Mouse (Mus musculus) heart, embryonic 13.5 days (tissue): Measurements from ENCODE around the gene Pdgfa. TPM values are rescaled to one million over a fixed set of nuclear protein-coding genes. Genes with fewer than 3 reads are reported as not detected.

Experiments
- ATAC-seq: fragments of 200-750 bp; cut with Nextera tagmentation; 2 replicates; pipeline ENCODE4 v1.8.0; 2017; ENCODE audit warnings: moderate TSS enrichment; ENCODE audit not compliant: insufficient number of reproducible peaks, low FRiP score, low TSS enrichment; ENCODE audit errors: extremely low read depth
- H3K27ac ChIP-seq: fragments of 300-500 bp; sonication (generic); replicated peaks from 2 replicates; pipeline ENCODE4 v1.5.1; 2015; ENCODE audit warnings: moderate library complexity, mild to moderate bottlenecking, inconsistent platforms
- H3K27me3 ChIP-seq: fragments of 300-500 bp; sonication (generic); replicated peaks from 2 replicates; pipeline ENCODE4 v1.6.1; 2015; ENCODE audit warnings: mild to moderate bottlenecking, inconsistent platforms
- H3K36me3 ChIP-seq: fragments of 300-500 bp; sonication (generic); 2 replicates; pipeline ENCODE4 v1.6.1; 2015; ENCODE audit warnings: mild to moderate bottlenecking, inconsistent platforms
- H3K4me1 ChIP-seq: fragments of 300-500 bp; sonication (generic); 2 replicates; pipeline ENCODE4 v1.6.1; 2015; ENCODE audit warnings: inconsistent platforms
- H3K4me2 ChIP-seq: fragments of 300-500 bp; sonication (generic); 2 replicates; pipeline ENCODE4 v1.6.1; 2015; ENCODE audit warnings: inconsistent platforms, mild to moderate bottlenecking, moderate library complexity
- H3K4me3 ChIP-seq: fragments of 300-500 bp; sonication (generic); 2 replicates; pipeline ENCODE4 v1.5.1; 2015; ENCODE audit warnings: moderate library complexity, mild to moderate bottlenecking, inconsistent platforms
- H3K9ac ChIP-seq: fragments of 300-500 bp; sonication (generic); 2 replicates; pipeline ENCODE4 v1.6.1; 2015; ENCODE audit warnings: inconsistent platforms, mild to moderate bottlenecking, moderate library complexity
- H3K9me3 ChIP-seq: fragments of 300-500 bp; sonication (generic); 2 replicates; pipeline ENCODE4 v1.6.1; 2016; ENCODE audit warnings: inconsistent platforms
- WGBS: fragments of 180-500 bp; shearing (Covaris S2); methylation state at CpG from one replicate; pipeline ENCODE4 v1.1.7; 2015; ENCODE audit warnings: mixed read lengths; 5-methylcytosine and 5-hydroxymethylcytosine counted together
- polyA plus RNA-seq: library from polyadenylated mRNA; unstranded; fragments of >200 nt; fragmentation: Nextera tagmentation; extraction: Ambion mirVana; gene quantifications from 2 replicates; pipeline ENCODE4 v1.2.1, GENCODE M21; 2015

Gene Pdgfa
- polyA plus RNA-seq, 1 experiment from 2014 or later, result 39.8 TPM

GRCm38 (mm10) chr5:138994108-138994785, 2.9 kb downstream of the Pdgfa start:
- H3K27ac ChIP-seq, result peak overlapping the region; percentile 99
- peak overlapping the region; percentile 83 for H3K4me3 ChIP-seq
- peaks cover 4% of the 10 kb centered on the region; the same call in 1 of the 2 replicates for H3K36me3 ChIP-seq
- H3K9ac ChIP-seq, result peak overlapping the region; percentile 96
- peak overlapping the region; percentile 90 for H3K4me2 ChIP-seq
- no peak for ATAC-seq
- H3K4me1 ChIP-seq, result peaks cover 82% of the 10 kb centered on the region
- no peaks in the 10 kb centered on the region for H3K9me3 ChIP-seq
- peaks cover 65% of the 10 kb centered on the region for H3K27me3 ChIP-seq
- WGBS, result under 1% methylated on average over 48 of the region's 48 CpGs

- Histone ChIP-seq H3K9ac (peak overlapping the region; percentile 96), H3K27ac (peak overlapping the region; percentile 99), H3K4me3 (peak overlapping the region; percentile 83), H3K4me1 (peaks cover 82% of the 10 kb centered on the region), H3K4me2 (peak overlapping the region; percentile 90), H3K27me3 (peaks cover 58% of the 10 kb centered on the region), H3K36me3 (peaks cover 4% of the 10 kb centered on the region; the same call in 1 of the 2 replicates), H3K9me3 (no peaks in the 10 kb centered on the region)
- ATAC-seq, result no peak
- under 1% methylated on average over 40 of the region's 40 CpGs for WGBS
These were observed 3.6 kb downstream of the Pdgfa start for GRCm38 (mm10) chr5:138993371-138994107.

DNA sequence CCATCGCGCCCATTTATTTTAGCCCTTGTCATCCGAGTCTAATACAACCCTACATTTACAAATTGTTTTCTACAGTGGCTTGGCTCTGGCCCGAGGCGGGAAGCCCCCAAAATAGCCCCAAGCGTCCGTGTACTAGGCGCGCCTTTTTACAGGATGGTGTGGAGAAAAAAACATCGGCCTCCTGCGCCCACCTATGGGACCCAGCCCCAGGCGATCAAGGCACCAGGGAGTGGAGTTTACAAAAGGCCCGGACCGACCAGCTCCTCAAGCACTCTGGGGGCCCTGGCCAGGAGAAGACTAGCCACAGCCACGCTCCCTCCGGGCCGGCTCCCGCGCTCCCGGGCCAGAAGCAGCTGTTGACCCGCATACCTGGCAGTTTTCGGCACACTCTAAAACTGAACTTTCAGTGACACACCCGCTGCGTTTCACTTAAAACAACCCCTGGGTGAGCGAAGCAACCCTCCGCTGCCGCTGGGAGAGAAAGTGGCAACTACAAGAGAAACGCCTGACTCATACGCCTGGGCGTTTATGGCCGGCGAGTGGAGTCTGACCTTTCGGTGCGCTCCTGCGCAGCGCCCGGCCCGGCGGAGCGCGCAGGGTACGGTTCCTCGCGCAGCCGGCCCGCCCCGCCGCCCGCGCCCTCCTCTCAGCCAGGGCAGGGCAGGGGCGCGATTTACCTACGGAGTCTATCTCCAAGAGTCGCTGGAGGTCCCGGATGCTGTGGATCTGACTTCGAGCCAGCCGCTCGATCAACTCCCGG, 4.4 kb downstream of the Pdgfa start:
- H3K27ac ChIP-seq, result peak overlapping the region; percentile 99; the same call in 1 of the 2 replicates
- ATAC-seq, result no peak
- peaks cover 83% of the 10 kb centered on the region for H3K4me1 ChIP-seq
- H3K4me3 ChIP-seq, result peak overlapping the region; percentile 83
- H3K9ac ChIP-seq, result peak overlapping the region; percentile 96
- peaks cover 50% of the 10 kb centered on the region for H3K27me3 ChIP-seq
- WGBS, result 4% methylated on average over 59 of the region's 59 CpGs
- H3K4me2 ChIP-seq, result peak overlapping the region; percentile 90
- H3K9me3 ChIP-seq, result no peaks in the 10 kb centered on the region
- H3K36me3 ChIP-seq, result peaks cover 9% of the 10 kb centered on the region

- Histone ChIP-seq H3K4me2 (0 out of 2 replicates have a peak overlapping the region, but pooled peaks have one; percentile 90), H3K27me3 (peaks cover 42% of the 10 kb centered on the region), H3K4me3 (no peak overlapping the region; the same call in 1 of the 2 replicates), H3K36me3 (peaks cover 19% of the 10 kb centered on the region), H3K27ac (no peak overlapping the region), H3K9ac (no peak overlapping the region), H3K4me1 (peaks cover 76% of the 10 kb centered on the region), H3K9me3 (no peaks in the 10 kb centered on the region)
- 50% methylated on average over 4 of the region's 4 CpGs for WGBS
- no peak for ATAC-seq
These were observed 5.4 kb downstream of the Pdgfa start for GRCm38 (mm10) chr5:138991734-138992133.

DNA sequence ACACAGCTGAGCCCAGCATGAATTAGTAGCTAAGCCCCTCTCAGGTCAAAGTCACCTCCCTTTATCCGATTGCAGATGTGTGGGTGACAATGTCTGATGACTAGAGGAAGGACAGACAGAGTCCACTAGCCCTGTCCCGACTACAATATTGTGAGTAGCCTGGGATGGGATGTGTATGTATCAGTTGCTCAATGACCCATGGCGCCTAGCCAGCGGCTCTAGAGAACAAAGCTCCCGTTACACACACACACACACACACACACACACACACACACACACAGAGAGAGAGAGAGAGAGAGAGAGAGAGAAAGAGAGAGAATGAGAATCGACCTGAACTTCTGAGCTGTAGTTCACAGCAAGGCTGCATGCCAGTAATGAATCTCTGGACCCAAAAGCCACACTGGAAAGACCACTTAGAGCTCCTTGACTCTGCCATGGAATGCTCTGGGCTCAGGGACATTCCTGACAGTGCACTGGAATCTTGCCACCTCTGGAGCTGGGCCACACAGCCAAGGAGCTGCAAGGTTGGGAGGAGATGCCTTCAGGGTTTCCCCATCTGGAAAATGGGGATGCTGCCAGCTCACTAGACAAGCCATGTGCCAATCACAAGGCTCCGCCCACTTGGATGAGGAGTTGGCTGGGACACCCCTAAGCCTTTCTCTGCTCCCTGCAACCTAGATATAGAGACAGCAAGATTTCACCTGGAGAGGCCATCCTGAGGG, 6.3 kb downstream of the Pdgfa start:
- Histone ChIP-seq H3K36me3 (peaks cover 28% of the 10 kb centered on the region), H3K9me3 (no peaks in the 10 kb centered on the region), H3K27me3 (peaks cover 33% of the 10 kb centered on the region), H3K4me1 (peaks cover 68% of the 10 kb centered on the region), H3K4me2 (no peak overlapping the region; the same call in 1 of the 2 replicates), H3K4me3 (no peak overlapping the region), H3K27ac (no peak overlapping the region), H3K9ac (no peak overlapping the region)
- no peak for ATAC-seq
- WGBS, result 59% methylated on average over 7 of the region's 7 CpGs

- H3K4me2 ChIP-seq, result no peak overlapping the region
- H3K4me1 ChIP-seq, result peaks cover 68% of the 10 kb centered on the region
- peak overlapping the region; percentile 77; the same call in 1 of the 2 replicates for H3K27ac ChIP-seq
- ATAC-seq, result no peak
- peaks cover 30% of the 10 kb centered on the region for H3K27me3 ChIP-seq
- peaks cover 41% of the 10 kb centered on the region for H3K36me3 ChIP-seq
- 78% methylated on average over 6 of the region's 6 CpGs for WGBS
- peak overlapping the region; percentile 50 for H3K9ac ChIP-seq
- no peak overlapping the region for H3K4me3 ChIP-seq
- H3K9me3 ChIP-seq, result no peaks in the 10 kb centered on the region
These were observed 7.6 kb downstream of the Pdgfa start for GRCm38 (mm10) chr5:138989567-138989966.

DNA sequence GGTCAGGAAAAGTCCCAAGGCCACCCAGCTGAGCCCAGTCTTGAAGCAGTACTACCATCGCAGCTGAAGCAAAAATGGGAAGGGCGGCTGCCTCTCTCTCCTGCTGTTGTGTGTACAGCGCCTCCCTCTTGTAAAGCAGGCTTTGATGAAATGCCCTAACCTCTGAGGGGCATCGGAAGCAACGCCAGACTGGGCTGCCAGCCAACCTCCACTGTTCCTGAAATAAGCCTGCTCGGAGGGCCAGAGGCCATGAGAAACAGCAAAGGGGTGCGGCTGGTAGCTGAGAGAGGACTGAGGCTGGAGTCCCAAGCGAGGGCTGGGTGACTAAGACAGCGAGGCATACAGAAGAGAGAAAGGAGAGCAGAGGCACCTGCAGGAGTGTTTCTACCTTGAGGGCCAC, 8.4 kb downstream of the Pdgfa start:
- H3K4me2 ChIP-seq, result peak overlapping the region; percentile 34
- 16% methylated on average over 9 of the region's 9 CpGs for WGBS
- peak; percentile 55; the same call in 1 of the 2 replicates for ATAC-seq
- peaks cover 62% of the 10 kb centered on the region for H3K4me1 ChIP-seq
- H3K27me3 ChIP-seq, result peaks cover 30% of the 10 kb centered on the region
- H3K9me3 ChIP-seq, result no peaks in the 10 kb centered on the region
- no peak overlapping the region for H3K4me3 ChIP-seq
- H3K36me3 ChIP-seq, result peaks cover 49% of the 10 kb centered on the region
- H3K27ac ChIP-seq, result peak overlapping the region; percentile 77
- peak overlapping the region; percentile 50 for H3K9ac ChIP-seq

DNA sequence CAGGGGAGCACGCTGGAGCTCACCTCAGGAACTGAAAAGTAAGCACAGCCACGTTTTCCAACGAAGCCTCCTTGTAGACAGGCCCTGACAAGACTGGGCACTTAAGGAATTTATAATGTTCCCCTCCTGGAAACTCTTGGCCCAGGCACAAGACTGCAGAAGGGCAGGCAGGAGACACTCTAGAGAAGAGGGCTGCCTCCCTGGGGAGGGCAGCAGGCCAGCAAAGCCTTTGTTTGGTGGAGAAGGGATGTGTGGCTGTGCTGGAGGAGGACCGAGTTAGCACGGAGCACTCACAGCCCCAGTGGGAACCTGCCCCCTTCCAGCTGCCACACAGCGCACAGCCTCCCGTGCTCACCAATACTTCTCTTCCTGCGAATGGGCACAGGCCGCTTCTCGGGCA, 9.2 kb downstream of the Pdgfa start:
- Histone ChIP-seq H3K4me3 (no peak overlapping the region), H3K4me1 (peaks cover 56% of the 10 kb centered on the region), H3K27me3 (peaks cover 22% of the 10 kb centered on the region), H3K36me3 (peaks cover 57% of the 10 kb centered on the region), H3K9me3 (no peaks in the 10 kb centered on the region), H3K9ac (peak overlapping the region; percentile 50; the same call in 1 of the 2 replicates), H3K27ac (peak overlapping the region; percentile 77), H3K4me2 (no peak overlapping the region)
- ATAC-seq, result no peak
- WGBS, result 66% methylated on average over 10 of the region's 10 CpGs

- Histone ChIP-seq H3K4me2 (no peak overlapping the region), H3K4me3 (no peak overlapping the region), H3K9ac (no peak overlapping the region), H3K4me1 (peaks cover 41% of the 10 kb centered on the region), H3K36me3 (peaks cover 94% of the 10 kb centered on the region), H3K27ac (no peak overlapping the region), H3K27me3 (no peaks in the 10 kb centered on the region), H3K9me3 (no peaks in the 10 kb centered on the region)
- no peak for ATAC-seq
- WGBS, result 70% methylated on average over 7 of the region's 9 CpGs
These were observed 15.2 kb downstream of the Pdgfa start for GRCm38 (mm10) chr5:138981921-138982320.

DNA sequence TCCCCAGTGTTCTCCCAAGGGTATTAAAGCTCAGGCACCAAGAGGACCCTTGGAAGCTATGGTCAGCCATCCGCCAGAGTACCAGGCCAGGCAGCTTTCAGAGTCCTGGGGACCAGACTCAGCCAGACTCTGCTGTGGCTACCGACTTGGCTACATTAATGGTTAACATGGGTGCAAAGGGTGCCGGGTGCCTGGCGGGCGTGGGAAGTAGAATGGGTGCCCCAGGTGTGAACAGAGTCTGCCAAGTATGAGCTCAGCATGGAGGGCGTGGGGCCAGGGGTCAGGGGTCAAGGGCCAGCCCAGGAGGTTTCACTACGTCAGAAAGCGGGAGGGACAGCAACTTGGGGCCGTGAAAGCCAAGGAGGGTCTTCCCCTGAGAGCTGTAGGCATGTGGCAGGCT, 16.6 kb downstream of the Pdgfa start:
- WGBS, result 83% methylated on average over 9 of the region's 9 CpGs
- Histone ChIP-seq H3K27me3 (no peaks in the 10 kb centered on the region), H3K27ac (no peak overlapping the region), H3K4me3 (no peak overlapping the region), H3K4me1 (peaks cover 41% of the 10 kb centered on the region), H3K36me3 (peaks cover 93% of the 10 kb centered on the region), H3K9ac (peak overlapping the region; percentile 44; the same call in 1 of the 2 replicates), H3K9me3 (no peaks in the 10 kb centered on the region), H3K4me2 (no peak overlapping the region)
- no peak for ATAC-seq
